Mouse (Mus musculus): ENCODE results near the gene Rapgef5. TPM values are rescaled to one million over a fixed set of nuclear protein-coding genes. Genes with fewer than 3 reads are reported as not detected.

Gene Rapgef5
- total RNA-seq, 2 experiments from 2014 or later: 38.3 to 41.4 TPM

GRCm38 (mm10) chr12:117528509-117529145 is 12.3 kb downstream of the Rapgef5 start:
- no peak for DNase-seq (ENCODE audit: low spot score in 2 of 2)

GRCm38 (mm10) chr12:117531106-117531505 is 14.8 kb downstream of the Rapgef5 start:
- DNase-seq (ENCODE audit: low spot score in 2 of 2): no peak

GRCm38 (mm10) chr12:117533176-117534086 is 17.2 kb downstream of the Rapgef5 start:
- peak in 1 of 2 experiments; percentile 29 for DNase-seq (ENCODE audit: low spot score in 2 of 2)

- peak; percentile 12 to 38 for DNase-seq (ENCODE audit: low spot score in 2 of 2)
These were observed 17.9 kb downstream of the Rapgef5 start for GRCm38 (mm10) chr12:117534087-117534751.

- peak; percentile 11 to 21 for DNase-seq (ENCODE audit: low spot score in 2 of 2)
These were observed 24.1 kb downstream of the Rapgef5 start for GRCm38 (mm10) chr12:117540352-117540751.

GRCm38 (mm10) chr12:117545277-117545676 is 29.0 kb downstream of the Rapgef5 start:
- no peak for DNase-seq (ENCODE audit: low spot score in 2 of 2)

GRCm38 (mm10) chr12:117553353-117553752 is 37.1 kb downstream of the Rapgef5 start:
- DNase-seq (ENCODE audit: low spot score in 2 of 2): no peak

- no peak for DNase-seq (ENCODE audit: low spot score in 2 of 2)
These were observed 38.4 kb downstream of the Rapgef5 start for GRCm38 (mm10) chr12:117554612-117555063.

GRCm38 (mm10) chr12:117560450-117560849 is 44.2 kb downstream of the Rapgef5 start:
- peak; percentile 3 to 18 for DNase-seq (ENCODE audit: low spot score in 2 of 2)

- DNase-seq (ENCODE audit: low spot score in 2 of 2): no peak
These were observed 45.3 kb downstream of the Rapgef5 start for GRCm38 (mm10) chr12:117561411-117562059.

- DNase-seq (ENCODE audit: low spot score in 2 of 2): no peak
These were observed 45.8 kb downstream of the Rapgef5 start for GRCm38 (mm10) chr12:117562085-117562484.

GRCm38 (mm10) chr12:117563859-117564258 is 47.6 kb downstream of the Rapgef5 start:
- no peak for DNase-seq (ENCODE audit: low spot score in 2 of 2)

GRCm38 (mm10) chr12:117566298-117566697 is 50.0 kb downstream of the Rapgef5 start:
- DNase-seq (ENCODE audit: low spot score in 2 of 2): no peak

GRCm38 (mm10) chr12:117569671-117570070 is 53.4 kb downstream of the Rapgef5 start:
- DNase-seq (ENCODE audit: low spot score in 2 of 2): no peak

- DNase-seq (ENCODE audit: low spot score in 2 of 2): no peak
These were observed 68.0 kb downstream of the Rapgef5 start for GRCm38 (mm10) chr12:117584256-117584655.

GRCm38 (mm10) chr12:117585390-117585789 is 69.1 kb downstream of the Rapgef5 start:
- DNase-seq (ENCODE audit: low spot score in 2 of 2): no peak

- DNase-seq (ENCODE audit: low spot score in 2 of 2): peak; percentile 67 to 77
These were observed 69.8 kb downstream of the Rapgef5 start for GRCm38 (mm10) chr12:117586124-117586523.

- no peak for DNase-seq (ENCODE audit: low spot score in 2 of 2)
These were observed 72.9 kb downstream of the Rapgef5 start for GRCm38 (mm10) chr12:117589186-117589585.

GRCm38 (mm10) chr12:117592019-117592418 is 75.7 kb downstream of the Rapgef5 start:
- no peak for DNase-seq (ENCODE audit: low spot score in 2 of 2)

- DNase-seq (ENCODE audit: low spot score in 2 of 2): no peak
These were observed 76.3 kb downstream of the Rapgef5 start for GRCm38 (mm10) chr12:117592583-117592982.

GRCm38 (mm10) chr12:117595179-117595578 is 78.9 kb downstream of the Rapgef5 start:
- DNase-seq (ENCODE audit: low spot score in 2 of 2): no peak

Data from adrenal gland, adult 18-20 months (tissue).